ENCODE assay signal across 16 mouse cellular contexts in the genomic region with DNA sequence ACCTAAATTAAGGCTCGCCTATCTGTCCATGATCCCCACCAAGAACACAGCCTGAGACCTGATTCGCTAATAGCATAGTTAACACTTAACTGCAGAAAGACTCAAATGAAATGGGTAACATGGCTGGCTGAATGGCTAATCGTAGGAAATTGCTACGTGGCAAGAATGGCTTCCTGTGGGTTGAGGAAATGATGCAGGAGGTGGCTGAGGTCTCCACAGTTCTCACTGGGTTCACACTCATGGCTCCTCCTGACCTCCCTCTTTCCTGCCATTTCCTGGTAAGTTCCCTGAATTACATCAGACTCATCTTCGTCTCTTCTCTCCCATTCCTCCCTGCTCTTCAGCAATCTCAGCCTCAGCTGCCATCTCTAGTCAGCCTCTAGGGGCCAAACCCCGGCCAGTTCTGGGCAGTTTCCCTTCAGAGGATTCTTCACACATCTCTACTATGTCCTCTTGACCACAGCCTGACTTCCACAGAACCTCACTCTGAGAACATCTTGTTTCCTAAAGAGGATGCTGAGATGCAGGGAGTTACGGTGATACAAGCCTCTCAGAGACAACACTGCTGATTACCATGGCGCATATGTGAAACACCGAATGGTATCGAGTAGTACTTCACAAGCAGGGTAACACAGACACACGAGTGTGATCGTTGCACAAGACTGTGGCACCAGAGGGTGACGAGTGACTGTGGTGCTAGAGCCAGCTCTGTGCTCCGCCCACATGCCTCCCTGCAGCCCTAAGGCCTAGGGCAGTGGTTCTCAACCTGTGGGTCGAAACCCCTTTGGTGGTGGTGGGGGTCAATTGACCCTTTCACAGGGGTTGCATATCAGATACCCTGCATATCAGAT. TPM values are rescaled to one million over a fixed set of nuclear protein-coding genes. Genes with fewer than 3 reads are reported as not detected.
DNase-seq lines count a peak whose midpoint lies in the region; ATAC-seq lines count a peak whose summit lies in the region.
"Had no signal": no experiment of that assay in that cellular context is flagged by ENCODE, and none has a peak within 500 bp of the region (broad histone marks: within the 10 kb centered on the region; RNA-seq: fewer than 3 reads in every experiment).

No protein-coding gene starts in this region.

- no peaks in the 10 kb centered on the region for H3K9me3 ChIP-seq in heart, embryonic 12.5 days (replicated peaks)
- H3K9me3 ChIP-seq in hindbrain, embryonic 16.5 days (ENCODE audit: control insufficient read depth, low read length) = no peaks in the 10 kb centered on the region
- H3K9me3 ChIP-seq: hindbrain, embryonic 13.5 days; midbrain, embryonic 10.5 days had no signal

- ATAC-seq in heart, embryonic 12.5 days (ENCODE audit: insufficient number of reproducible peaks, low FRiP score) = no peak
- peak; percentile 9 to 41; a peak in 3 of 4 replicates for ATAC-seq in hematopoietic stem cell, adult 5-6 weeks (replicated peaks in 1 of 2; ENCODE audit: insufficient read depth in 1 of 2, low FRiP score in 2 of 2, low TSS enrichment in 1 of 2, low read depth in 1 of 2, poor library complexity in 2 of 2, severe bottlenecking in 2 of 2)
- peak; percentile 48 for ATAC-seq in megakaryocyte, adult 5-6 weeks (ENCODE audit: poor library complexity, severe bottlenecking)
- no peak for ATAC-seq in hindbrain, embryonic 16.5 days

- H3K27ac ChIP-seq in heart, embryonic 12.5 days (ENCODE audit: poor library complexity, severe bottlenecking) = no peak overlapping the region
- H3K27ac ChIP-seq in hindbrain, embryonic 16.5 days (ENCODE audit: low read depth, low read length) = no peak overlapping the region
- H3K27ac ChIP-seq: gastrocnemius, adult 2 months; hindbrain, embryonic 13.5 days; midbrain, embryonic 10.5 days had no signal

- H3K9ac ChIP-seq in heart, embryonic 12.5 days = no peak overlapping the region
- no peak overlapping the region for H3K9ac ChIP-seq in hindbrain, embryonic 16.5 days (ENCODE audit: low read depth, low read length)
- H3K9ac ChIP-seq: hindbrain, embryonic 13.5 days had no signal

- peak; percentile 87 for DNase-seq in heart, adult 11 months
- peak; percentile 72 for DNase-seq in 416B (ENCODE audit: low read depth)
- no peak for DNase-seq in adrenal gland, adult (ENCODE audit: inconsistent age in 2 of 2, low spot score in 1 of 2)
- DNase-seq in embryo, embryonic 10.5 days (ENCODE audit: low spot score) = no peak
- DNase-seq: adrenal gland, postnatal 25 days; cerebellum, postnatal 36 days; gastrocnemius, adult 2 months; kidney, adult 9 months; lung, adult 18-20 months; thymus, postnatal 36 days had no signal

- peaks cover 9% of the 10 kb centered on the region for H3K36me3 ChIP-seq in heart, embryonic 12.5 days
- peaks cover 6% of the 10 kb centered on the region for H3K36me3 ChIP-seq in hindbrain, embryonic 16.5 days (ENCODE audit: control insufficient read depth, insufficient read depth, low read length)

- no peaks in the 10 kb centered on the region for H3K27me3 ChIP-seq in heart, embryonic 12.5 days (replicated peaks)
- H3K27me3 ChIP-seq in hindbrain, embryonic 16.5 days (replicated peaks; ENCODE audit: control insufficient read depth, insufficient read depth, low read length) = no peaks in the 10 kb centered on the region
- H3K27me3 ChIP-seq: hindbrain, embryonic 13.5 days had no signal

- peaks cover 34% of the 10 kb centered on the region for H3K4me1 ChIP-seq in heart, embryonic 12.5 days (replicated peaks)
- no peaks in the 10 kb centered on the region for H3K4me1 ChIP-seq in hindbrain, embryonic 16.5 days (ENCODE audit: control insufficient read depth, insufficient read depth, low read depth, low read length)
- H3K4me1 ChIP-seq: midbrain, embryonic 10.5 days had no signal

- 84% methylated on average over 15 of the region's 15 CpGs for WGBS in heart, embryonic 12.5 days
- 89% methylated on average over 15 of the region's 15 CpGs for WGBS in hindbrain, embryonic 16.5 days

- H3K4me2 ChIP-seq in heart, embryonic 12.5 days = no peak overlapping the region
- H3K4me2 ChIP-seq in hindbrain, embryonic 16.5 days (ENCODE audit: low read length) = no peak overlapping the region
- H3K4me2 ChIP-seq: hindbrain, embryonic 13.5 days had no signal

- H3K4me3 ChIP-seq in heart, embryonic 12.5 days = no peak overlapping the region
- H3K4me3 ChIP-seq in hindbrain, embryonic 16.5 days (ENCODE audit: low read length) = no peak overlapping the region
- H3K4me3 ChIP-seq: gastrocnemius, adult 2 months; hindbrain, embryonic 13.5 days; midbrain, embryonic 10.5 days had no signal

RNA-seq across cellular contexts. Expression of gene Tbc1d2b, which starts 26.1 kb away (rescaled TPM):
- 7.8 and 7.9 TPM in 2 replicates for polyA plus RNA-seq in heart, embryonic 12.5 days (2016; fragmentation: Nextera tagmentation; extraction: Ambion mirVana)
- total RNA-seq in hematopoietic stem cell, adult 5-6 weeks (2017) = 29.5 and 30.9 TPM in 2 replicates
- total RNA-seq in megakaryocyte, adult 5-6 weeks (2015) = 38.7 and 58.8 TPM in 2 replicates
- total RNA-seq in megakaryocyte, adult 5-6 weeks (2017) = 42.1 and 44.6 TPM in 2 replicates
- 5.1 and 6.3 TPM in 2 replicates for polyA plus RNA-seq in hindbrain, embryonic 16.5 days (2015; fragmentation: Nextera tagmentation; extraction: Ambion mirVana)

Comparison
In these comparisons a context has a peak if more than half of its experiments do, and no peak if none do; other contexts are left out.
1. DNase-seq: peak in heart, adult 11 months (single experiment) and 416B (single experiment); none in adrenal gland, adult (0 of 2) and embryo, embryonic 10.5 days (single experiment).
2. ATAC-seq: peak in hematopoietic stem cell, adult 5-6 weeks (2 of 2) and megakaryocyte, adult 5-6 weeks (single experiment); none in heart, embryonic 12.5 days (single experiment) and hindbrain, embryonic 16.5 days (single experiment).